Mouse (Mus musculus) liver, postnatal 0 days (tissue): ENCODE data around the gene Paqr4. TPM values are rescaled to one million over a fixed set of nuclear protein-coding genes. Genes with fewer than 3 reads are reported as not detected.
A peak's percentile ranks its signal among the peaks of the same experiment; 100 is the strongest.

Experiments
- ATAC-seq: fragments of 200-750 bp; cut with Nextera tagmentation; 2 replicates; pipeline ENCODE4 v1.8.0; 2017; ENCODE audit warnings: mild to moderate bottlenecking, moderate library complexity
- DNase-seq: peaks from one replicate; pipeline ENCODE4 v3.0.0-alpha.2; 2016
- H3K27ac ChIP-seq: fragments of 300-500 bp; sonication (generic); 2 replicates; pipeline ENCODE4 v1.5.1; 2014; ENCODE audit warnings: antibody characterized with exemption, moderate library complexity, mild to moderate bottlenecking, low read depth
- H3K27me3 ChIP-seq: fragments of 300-500 bp; sonication (generic); 2 replicates; pipeline ENCODE4 v1.6.1; 2014; ENCODE audit warnings: low read length, control low read depth, mixed read lengths; ENCODE audit not compliant: insufficient read depth
- H3K36me3 ChIP-seq: fragments of 300-500 bp; sonication (generic); replicated peaks from 2 replicates; pipeline ENCODE4 v1.6.1; 2014; ENCODE audit warnings: mild to moderate bottlenecking, control low read depth, low read length, moderate library complexity, mixed read lengths; ENCODE audit not compliant: insufficient read depth
- H3K4me1 ChIP-seq: fragments of 300-500 bp; sonication (generic); 2 replicates; pipeline ENCODE4 v1.6.1; 2014; ENCODE audit warnings: antibody characterized with exemption, mild to moderate bottlenecking, control low read depth; ENCODE audit not compliant: insufficient read depth
- H3K4me2 ChIP-seq: fragments of 300-500 bp; sonication (generic); 2 replicates; pipeline ENCODE4 v1.6.1; 2014; ENCODE audit warnings: low read depth, mild to moderate bottlenecking, low read length, moderate library complexity, mixed read lengths
- H3K4me3 ChIP-seq: fragments of 300-500 bp; sonication (generic); 2 replicates; pipeline ENCODE4 v1.5.1; 2014; ENCODE audit warnings: low read depth, low read length
- H3K9ac ChIP-seq: fragments of 300-500 bp; sonication (generic); replicated peaks from 2 replicates; pipeline ENCODE4 v1.6.1; 2014; ENCODE audit warnings: mild to moderate bottlenecking, moderate library complexity
- H3K9me3 ChIP-seq: fragments of 300-500 bp; sonication (generic); 2 replicates; pipeline ENCODE4 v1.6.1; 2016; ENCODE audit warnings: mild to moderate bottlenecking, control low read depth, low read length, mixed read lengths
- CTCF ChIP-seq: sonication (generic); IDR thresholded peaks from 2 replicates; pipeline ENCODE4 v1.5.1; 2016; ENCODE audit warnings: antibody characterized with exemption, low read depth
- EP300 ChIP-seq: IDR thresholded peaks from 2 replicates; pipeline ENCODE4 v1.6.1; 2016; ENCODE audit warnings: antibody characterized with exemption, low read depth, mild to moderate bottlenecking
- WGBS: fragments of 180-500 bp; shearing (Covaris S2); extraction: QIAGEN DNeasy Blood & Tissue Kit; methylation state at CpG from one replicate; pipeline ENCODE4 v1.1.7; 2014; ENCODE audit not compliant: insufficient replicate concordance; 5-methylcytosine and 5-hydroxymethylcytosine counted together
- polyA plus RNA-seq: library from polyadenylated mRNA; unstranded; fragments of >200 nt; fragmentation: Nextera tagmentation; extraction: Ambion mirVana; gene quantifications from 2 replicates; pipeline ENCODE4 v1.2.1, GENCODE M21; 2015

Paqr4 gene
- polyA plus RNA-seq, 1 experiment from 2014 or later, result 4.3 TPM

DNA sequence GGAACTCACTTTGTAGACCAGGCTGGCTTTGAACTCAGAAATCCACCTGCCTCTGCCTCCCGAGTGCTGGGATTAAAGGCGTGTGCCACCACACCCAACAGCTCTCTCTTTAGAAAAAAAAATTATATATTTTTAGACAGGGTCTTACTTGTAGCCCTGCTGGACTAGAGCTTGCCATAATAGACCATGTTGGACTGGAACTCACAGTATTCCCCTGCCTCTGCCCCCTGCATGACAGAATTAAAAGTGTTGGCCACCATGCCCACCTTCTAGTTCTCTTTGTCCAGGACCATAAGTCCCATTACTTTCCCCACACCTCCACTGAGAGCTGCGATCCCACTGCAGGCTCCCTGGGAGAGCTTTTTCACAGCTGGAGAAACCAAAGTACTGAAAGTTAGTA is 6.8 kb upstream of the Paqr4 start:
- Histone ChIP-seq H3K4me3 (no peak overlapping the region), H3K36me3 (no peaks in the 10 kb centered on the region), H3K27me3 (peaks cover 46% of the 10 kb centered on the region), H3K4me1 (peaks cover 16% of the 10 kb centered on the region), H3K4me2 (no peak overlapping the region), H3K9me3 (no peaks in the 10 kb centered on the region), H3K27ac (no peak overlapping the region), H3K9ac (no peak overlapping the region)
- ATAC-seq (no peak), DNase-seq (no peak)
- WGBS, result 70% methylated on average over 3 of the region's 3 CpGs
- no peak for TF ChIP-seq CTCF
- TF ChIP-seq EP300, result no peak

DNA sequence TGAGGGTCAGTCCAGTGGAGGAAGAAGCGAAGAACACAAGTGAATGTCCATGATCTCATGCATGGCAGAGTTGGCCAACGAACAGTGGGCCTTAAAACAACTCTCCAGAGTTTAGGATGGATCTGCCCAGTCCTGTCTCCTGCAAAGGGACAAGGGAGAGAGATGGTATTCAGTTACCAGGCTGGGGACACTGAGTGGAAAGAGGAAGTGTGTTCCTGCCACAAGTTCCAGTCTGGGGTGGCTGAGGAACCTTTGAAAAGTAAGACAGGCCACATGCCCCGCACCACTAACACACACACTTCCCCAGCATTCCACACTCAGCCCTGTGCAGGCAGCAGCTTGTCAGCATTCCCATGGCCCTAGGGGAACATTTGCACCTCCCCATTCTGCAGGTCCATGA is 6.1 kb upstream of the Paqr4 start:
- Histone ChIP-seq H3K9ac (no peak overlapping the region), H3K9me3 (no peaks in the 10 kb centered on the region), H3K4me3 (no peak overlapping the region), H3K27me3 (peaks cover 53% of the 10 kb centered on the region), H3K4me2 (no peak overlapping the region), H3K36me3 (no peaks in the 10 kb centered on the region), H3K4me1 (peaks cover 19% of the 10 kb centered on the region), H3K27ac (no peak overlapping the region)
- WGBS, result 70% methylated on average over 3 of the region's 3 CpGs
- DNase-seq, result no peak
- TF ChIP-seq EP300, result no peak
- ATAC-seq, result no peak

DNA sequence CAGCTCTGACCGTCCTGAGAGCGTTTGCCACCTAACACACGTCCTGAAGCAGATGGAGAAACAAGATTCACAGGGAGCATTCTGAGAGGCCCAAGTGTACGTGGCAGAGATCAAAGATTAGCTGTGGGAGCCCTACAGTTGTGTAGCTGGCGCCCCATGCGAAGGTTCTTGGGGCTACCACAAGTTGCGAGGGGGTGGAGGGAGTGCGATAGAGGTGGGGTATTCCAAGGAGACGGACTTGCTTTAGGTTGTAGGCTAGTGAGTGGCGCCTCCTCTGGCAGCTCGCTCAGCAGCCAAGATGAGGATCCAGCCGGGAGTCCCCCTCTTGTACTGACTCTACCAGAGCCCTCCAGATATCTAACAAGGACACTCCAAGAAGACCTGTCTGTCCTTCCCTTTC is 5.6 kb upstream of the Paqr4 start:
- Histone ChIP-seq H3K9me3 (no peaks in the 10 kb centered on the region), H3K4me2 (peak overlapping the region; percentile 47; the same call in 1 of the 2 replicates), H3K9ac (no peak overlapping the region), H3K27me3 (peaks cover 58% of the 10 kb centered on the region), H3K27ac (no peak overlapping the region), H3K4me3 (no peak overlapping the region), H3K4me1 (peaks cover 19% of the 10 kb centered on the region), H3K36me3 (no peaks in the 10 kb centered on the region)
- WGBS, result 15% methylated on average over 12 of the region's 12 CpGs
- no peak for ATAC-seq
- TF ChIP-seq EP300, result no peak
- peak; percentile 24; the same call in 1 of the 2 replicates for TF ChIP-seq CTCF
- DNase-seq, result no peak

DNA sequence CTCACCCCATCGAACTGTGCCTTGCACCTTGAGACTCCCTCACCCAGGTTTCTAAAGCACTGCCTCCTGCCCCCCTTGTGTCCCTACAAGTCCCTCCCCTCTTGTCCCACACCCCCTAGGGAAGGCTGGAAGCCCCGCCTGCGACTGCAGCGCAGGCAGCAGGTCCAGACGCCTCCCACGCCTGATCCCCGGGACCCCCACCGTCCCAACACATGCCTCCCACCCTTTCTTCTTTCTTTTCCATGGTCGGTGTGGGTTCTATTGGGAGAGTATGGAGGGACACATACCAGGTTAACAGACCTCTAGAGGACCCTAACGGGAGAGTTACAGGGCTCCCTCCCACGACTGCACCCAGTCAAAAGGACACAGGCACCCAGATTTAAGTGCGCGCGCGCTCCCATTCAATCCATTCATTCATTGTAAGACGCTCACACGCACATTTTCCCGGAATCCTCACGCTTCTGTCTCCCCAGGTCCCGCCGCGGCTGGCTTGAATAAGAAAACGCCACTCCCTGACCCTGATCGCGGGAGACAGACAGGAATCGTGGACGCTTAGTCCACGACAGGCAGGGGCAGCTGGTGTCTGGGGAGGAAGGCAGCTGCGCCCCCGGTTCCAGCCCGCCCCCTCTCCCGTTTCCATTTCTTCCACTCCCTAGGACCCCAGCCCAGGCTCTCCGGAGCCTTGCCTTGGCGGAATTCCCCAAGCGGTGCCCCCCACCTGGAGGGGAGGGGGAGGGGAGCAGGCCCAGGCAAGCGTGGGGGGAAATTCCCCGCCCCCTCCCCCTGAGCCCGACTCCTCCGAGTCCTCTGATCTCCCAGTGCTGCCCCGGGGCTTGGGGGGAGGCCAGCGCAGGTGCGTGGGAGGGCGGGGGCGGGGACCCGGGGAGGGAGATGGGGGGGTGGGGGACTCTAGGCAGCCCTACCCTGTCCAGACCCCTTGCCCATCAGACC is 4.9 kb upstream of the Paqr4 start, which contains the start of gene Kremen2:
TSS of gene Kremen2 (minus strand) at position 533 of the 951 bp plus-strand sequence.
- Histone ChIP-seq H3K4me3 (peak within 1 kb of the TSS; percentile 30), H3K27ac (no peak within 1 kb of the TSS), H3K9me3 (no peaks in the 10 kb centered on the region), H3K4me2 (peak within 1 kb of the TSS; percentile 47), H3K4me1 (peaks cover 24% of the 10 kb centered on the region), H3K36me3 (no peaks in the 10 kb centered on the region), H3K27me3 (peaks cover 64% of the 10 kb centered on the region), H3K9ac (no peak within 1 kb of the TSS; the same call in 1 of the 2 replicates)
- ATAC-seq, result no peak
- 3% methylated on average over 39 of the region's 45 CpGs for WGBS
- no peak for DNase-seq
- TF ChIP-seq CTCF (no peak), EP300 (no peak)

DNA sequence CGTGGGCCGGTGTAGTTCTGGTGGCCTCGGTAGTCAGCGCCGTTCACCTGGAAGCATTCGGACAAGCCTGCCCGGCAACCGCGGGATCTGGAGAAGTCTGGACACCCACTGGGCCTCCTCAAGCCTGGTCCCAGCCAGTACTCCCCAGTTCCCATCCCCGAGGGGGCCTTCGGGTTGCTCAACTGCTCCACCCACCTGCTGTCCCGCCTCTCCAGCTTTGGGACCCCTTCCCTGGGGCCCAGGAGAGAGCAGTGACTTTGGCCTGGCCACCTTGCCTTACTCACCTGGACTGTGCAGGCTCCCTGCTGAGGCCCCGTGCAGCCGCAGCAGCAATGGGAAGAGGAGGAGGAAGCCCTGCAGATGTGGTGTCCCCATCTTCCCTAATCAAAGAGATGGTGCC is 4.0 kb upstream of the Paqr4 start:
- no peak overlapping the region for H3K27ac ChIP-seq
- TF ChIP-seq EP300 (no peak), CTCF (no peak)
- WGBS, result 8% methylated on average over 14 of the region's 14 CpGs
- no peak for ATAC-seq
- H3K9ac ChIP-seq, result no peak overlapping the region
- no peak overlapping the region for H3K4me3 ChIP-seq
- peaks cover 73% of the 10 kb centered on the region for H3K27me3 ChIP-seq
- H3K4me1 ChIP-seq, result peaks cover 33% of the 10 kb centered on the region
- H3K9me3 ChIP-seq, result no peaks in the 10 kb centered on the region
- H3K36me3 ChIP-seq, result no peaks in the 10 kb centered on the region
- H3K4me2 ChIP-seq, result no peak overlapping the region
- no peak for DNase-seq

DNA sequence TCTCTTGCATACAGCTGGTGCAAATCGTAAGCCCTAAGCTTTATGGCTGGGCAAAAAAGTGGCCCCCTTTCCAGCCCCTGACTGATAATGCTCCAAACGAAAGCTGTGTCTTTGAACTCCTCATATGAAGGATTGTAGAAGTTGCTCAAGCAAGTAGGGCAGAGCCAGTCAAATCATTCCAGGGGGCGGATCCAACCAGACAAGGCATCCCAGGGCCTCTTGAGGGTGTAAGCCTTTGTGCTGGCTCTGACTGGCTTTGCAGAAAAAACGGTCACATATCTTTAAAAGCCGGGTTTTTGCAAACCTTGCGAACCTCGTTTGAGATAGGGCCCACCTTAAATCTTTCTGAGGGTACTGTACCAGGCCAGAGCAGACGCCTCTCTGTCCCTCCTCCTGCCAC is 3.4 kb upstream of the Paqr4 start:
- ATAC-seq (no peak), DNase-seq (no peak)
- H3K4me2 ChIP-seq, result no peak overlapping the region
- TF ChIP-seq EP300 (no peak), CTCF (no peak)
- H3K9me3 ChIP-seq, result no peaks in the 10 kb centered on the region
- no peak overlapping the region for H3K4me3 ChIP-seq
- H3K4me1 ChIP-seq, result peaks cover 34% of the 10 kb centered on the region
- no peaks in the 10 kb centered on the region for H3K36me3 ChIP-seq
- no peak overlapping the region for H3K27ac ChIP-seq
- WGBS, result 28% methylated on average over 8 of the region's 8 CpGs
- peaks cover 78% of the 10 kb centered on the region for H3K27me3 ChIP-seq
- H3K9ac ChIP-seq, result no peak overlapping the region
